Mouse (Mus musculus): ENCODE measurements around the gene Rnf181.

The Rnf181 gene

DNA sequence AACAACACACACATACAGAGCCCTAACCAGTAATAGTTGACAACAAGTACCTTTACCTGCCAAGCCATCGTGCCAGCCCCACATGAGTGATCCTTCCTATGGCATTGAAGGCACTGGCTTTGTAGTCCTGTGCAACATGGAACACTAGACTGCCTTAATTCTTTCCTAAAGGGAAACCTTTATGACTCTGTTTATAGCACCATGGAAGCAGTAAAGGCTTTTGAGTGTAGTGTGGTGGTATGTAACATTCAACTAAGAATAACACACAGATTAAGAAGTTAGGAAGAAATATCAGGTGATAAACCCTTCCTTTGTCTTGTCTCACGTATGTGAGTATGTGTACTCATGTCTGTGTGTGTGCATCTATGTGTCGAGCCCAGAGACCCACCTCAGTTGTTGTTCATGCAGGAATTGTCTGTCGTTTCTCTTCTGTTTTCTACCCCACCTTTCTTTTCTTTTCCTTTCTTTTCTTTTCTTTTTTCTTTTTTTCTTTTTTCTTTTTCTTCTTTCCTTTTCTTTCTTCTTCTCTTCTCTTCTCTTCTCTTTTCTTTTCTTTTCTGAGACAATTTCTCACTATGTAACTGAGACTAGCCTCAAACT, at the start of gene Rnf181:
Rnf181 (minus strand) TSS at position 113 of the 600 bp plus-strand sequence.
- DNase-seq (ENCODE audit: low read depth) = no peak

DNA sequence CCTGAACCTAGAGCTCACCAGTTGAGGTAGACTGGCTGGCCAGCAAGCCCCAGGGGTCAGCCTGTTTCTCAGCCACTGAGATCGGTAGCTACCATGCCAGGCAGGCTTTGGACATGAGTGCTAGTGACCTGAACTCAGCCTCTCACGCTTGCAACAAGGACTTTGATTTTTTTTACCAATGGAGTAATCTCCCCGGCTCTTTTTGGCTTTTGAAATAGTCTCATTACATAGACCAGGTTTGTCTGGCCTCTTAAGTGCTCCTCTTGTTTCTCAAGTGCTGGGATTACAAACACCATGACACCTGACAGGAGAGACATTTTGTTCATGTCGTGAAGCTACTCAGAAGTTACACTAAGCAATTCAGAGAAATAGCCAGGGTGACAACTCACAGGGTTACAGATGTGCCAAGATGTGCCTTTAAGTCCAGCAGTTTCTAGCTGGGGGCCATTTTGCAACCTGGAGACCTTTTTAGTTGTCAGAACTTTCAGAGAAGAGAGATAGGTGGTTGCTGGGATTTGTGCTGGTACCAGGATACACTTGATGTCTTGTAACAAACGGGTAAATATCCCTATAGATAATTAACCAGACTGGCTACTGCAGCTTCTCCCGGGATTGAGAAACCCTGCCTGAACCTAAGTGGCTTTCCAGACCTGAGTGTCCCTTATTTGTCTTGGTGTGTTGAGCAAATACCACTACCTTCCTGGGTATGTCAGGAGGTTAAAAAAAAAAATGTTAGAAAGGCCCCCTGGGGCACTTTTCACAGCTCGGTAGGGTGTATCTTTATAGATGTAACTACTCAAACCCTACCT, 49.4 kb upstream of the Rnf181 start:
- no peak for DNase-seq (ENCODE audit: low read depth)

DNA sequence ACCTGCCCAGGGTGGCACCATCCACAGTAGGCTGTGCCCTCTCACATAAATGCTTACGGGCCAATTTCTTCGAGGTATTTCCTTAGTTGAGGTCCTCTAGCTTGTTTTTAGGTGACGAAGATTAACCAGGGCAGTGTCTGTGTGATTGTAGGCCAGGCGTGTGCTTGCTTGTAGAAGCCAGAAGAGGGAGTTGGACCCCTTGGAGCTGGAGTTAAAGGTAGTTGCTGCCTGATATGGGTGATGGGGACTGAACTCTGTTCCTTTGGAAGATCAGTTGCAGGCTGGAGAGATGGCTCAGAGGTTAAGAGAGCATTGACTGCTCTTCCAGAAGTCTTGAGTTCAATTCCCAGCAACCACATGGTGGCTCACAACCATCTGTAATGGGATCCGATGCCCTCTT, 48.4 kb upstream of the Rnf181 start:
- DNase-seq (ENCODE audit: low read depth) = no peak

DNA sequence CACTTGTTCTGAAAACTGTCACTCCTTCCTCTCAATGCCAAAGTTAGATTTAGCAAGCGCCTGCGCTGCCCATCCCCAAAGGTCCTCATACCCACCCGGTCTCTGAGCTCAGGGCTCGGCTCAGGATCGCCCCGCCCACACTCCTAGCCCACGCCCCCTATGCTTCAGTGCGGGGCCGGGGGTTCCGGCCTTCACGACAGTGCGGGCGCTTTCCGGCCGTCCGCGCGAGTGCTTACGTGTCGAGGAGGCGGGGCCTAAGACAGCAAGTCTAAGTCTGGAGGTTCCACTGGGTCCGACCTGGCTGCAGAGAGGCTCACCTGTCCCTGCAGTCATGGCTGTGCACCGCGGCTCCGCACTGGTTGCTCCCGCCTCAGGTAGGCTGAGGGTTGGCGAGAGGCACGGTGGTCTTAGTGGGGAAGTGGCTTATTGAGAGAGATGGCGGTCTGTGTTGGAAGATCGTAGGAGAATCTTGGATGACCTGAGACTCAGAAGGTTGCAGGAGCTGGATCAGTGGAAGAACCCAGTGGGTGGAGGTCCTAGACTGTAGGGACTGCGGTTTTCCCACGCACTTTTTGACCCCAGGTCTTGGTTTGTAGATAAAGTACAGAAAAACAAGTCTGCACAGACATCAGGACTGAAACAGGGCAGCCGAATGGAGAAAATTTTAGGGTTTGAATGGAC, 47.5 kb upstream of the Rnf181 start, which contains the start of gene Ggcx:
Ggcx (plus strand) TSS at position 233 of the 681 bp plus-strand sequence.
- peak; percentile 96 for DNase-seq (ENCODE audit: low read depth)

DNA sequence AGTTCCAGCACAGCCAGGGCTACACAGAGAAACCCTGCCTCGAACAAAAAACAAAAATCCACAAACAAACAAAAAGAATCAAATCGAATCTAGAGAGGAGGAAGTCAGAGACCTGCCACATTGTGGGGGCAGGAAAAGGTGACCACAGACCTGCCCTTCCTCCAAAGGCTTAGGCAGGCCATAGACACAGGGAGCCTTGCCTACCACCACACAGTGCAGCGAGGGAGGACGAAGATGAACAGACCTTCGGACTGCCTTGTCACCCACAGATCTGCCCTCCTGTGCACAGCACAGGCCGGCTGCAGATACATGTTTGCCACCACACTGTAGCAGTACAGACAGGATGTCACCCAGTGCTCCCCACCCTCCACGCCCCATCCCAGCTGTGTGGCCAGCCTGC, 43.8 kb upstream of the Rnf181 start:
- peak; percentile 21 for DNase-seq (ENCODE audit: low read depth)

DNA sequence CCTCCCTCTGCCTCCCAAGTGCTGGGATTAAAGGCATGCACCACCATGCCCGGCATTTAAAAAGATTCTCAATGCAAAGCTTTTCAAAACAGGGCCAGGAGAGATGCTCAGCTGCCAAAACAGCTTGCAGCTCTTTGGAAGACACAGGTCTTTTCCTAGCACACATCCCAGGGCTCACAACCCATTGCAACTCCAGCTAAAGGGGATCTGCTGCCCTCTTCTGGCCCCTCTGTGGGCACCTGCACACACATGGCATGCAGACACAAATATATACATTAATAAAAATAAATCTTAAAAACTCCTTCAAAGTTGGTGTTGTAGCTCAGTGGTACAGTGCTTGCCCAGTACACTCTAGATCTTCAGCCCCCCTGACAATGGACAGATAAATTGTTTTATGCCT, 43.2 kb upstream of the Rnf181 start:
- no peak for DNase-seq (ENCODE audit: low read depth)

DNA sequence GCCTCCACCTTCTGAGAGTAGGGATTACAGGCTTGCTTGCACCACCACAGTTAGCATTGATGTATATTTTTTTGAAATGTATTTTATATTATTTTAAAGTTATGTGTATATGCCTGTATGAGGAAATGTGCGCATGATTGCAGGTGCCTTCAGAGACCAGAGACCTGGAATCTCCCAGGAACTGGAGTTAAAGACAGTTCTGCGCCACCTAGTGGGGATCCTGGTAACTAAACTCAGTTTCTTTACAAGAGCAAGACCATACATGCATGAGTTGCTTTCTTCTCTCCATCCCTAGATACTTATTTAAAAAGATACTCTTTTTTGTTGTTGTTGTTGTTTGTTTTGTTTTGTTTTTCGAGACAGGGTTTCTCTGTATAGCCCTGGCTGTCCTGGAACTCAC, 42.8 kb upstream of the Rnf181 start:
- DNase-seq (ENCODE audit: low read depth) = peak; percentile 84

DNA sequence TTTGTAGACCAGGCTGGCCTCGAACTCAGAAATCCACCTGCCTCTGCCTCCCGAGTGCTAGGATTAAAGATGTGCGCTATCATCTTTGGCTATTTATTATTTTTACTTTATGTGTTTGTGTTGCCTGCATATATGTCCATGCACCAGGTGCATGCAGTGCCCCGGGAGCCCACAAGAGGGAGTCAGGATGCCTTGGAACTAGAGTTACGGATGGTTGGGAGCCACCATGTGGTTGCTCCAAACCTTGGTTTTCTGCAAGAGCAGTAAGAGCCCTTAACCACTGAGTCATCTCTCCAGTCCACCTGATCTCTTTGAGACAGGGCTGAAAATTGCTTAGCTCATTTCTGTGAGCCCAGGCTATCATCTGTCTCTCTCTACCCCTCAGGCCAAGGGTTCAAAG, 40.4 kb upstream of the Rnf181 start:
- peak; percentile 95 for DNase-seq (ENCODE audit: low read depth)

DNA sequence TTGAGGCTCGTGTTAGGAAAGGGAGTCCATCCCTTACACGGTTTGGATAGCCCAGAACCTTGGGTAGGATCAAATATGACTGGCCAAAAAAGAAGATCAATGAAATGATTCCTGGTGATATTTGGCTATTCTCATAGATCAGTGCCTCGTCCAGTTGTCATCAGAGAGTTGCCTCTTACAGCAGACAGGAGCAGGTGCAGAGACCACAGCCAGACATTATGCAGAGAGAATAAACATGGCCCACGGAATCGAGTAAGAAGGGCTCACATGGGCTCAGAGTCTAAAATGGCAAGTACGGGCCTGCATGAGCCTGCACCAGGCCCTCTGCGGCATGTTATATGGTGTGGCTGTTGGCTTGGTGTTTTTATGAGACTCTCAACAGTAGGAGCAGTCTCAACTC, 38.6 kb upstream of the Rnf181 start:
- no peak for DNase-seq (ENCODE audit: low read depth)

DNA sequence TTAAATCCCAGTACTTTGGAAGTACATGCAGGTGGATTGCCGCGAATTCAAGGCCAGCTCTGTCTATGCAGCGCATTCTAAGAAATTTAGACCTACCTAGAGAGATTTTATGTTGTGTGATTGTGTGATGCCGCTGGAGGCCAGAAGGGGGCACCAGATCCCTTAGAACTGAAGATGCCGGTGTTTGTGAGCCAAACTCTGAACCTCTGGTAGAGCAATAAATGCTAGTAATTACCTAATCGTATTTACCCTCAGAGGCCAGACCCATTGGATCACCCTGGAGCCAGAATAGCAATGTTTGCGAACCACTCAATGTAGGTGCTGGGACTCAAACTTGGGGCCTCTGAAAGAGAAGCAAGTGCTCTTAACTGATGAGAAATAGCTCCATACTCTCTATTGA, 35.1 kb upstream of the Rnf181 start:
- DNase-seq (ENCODE audit: low read depth) = peak; percentile 86

DNA sequence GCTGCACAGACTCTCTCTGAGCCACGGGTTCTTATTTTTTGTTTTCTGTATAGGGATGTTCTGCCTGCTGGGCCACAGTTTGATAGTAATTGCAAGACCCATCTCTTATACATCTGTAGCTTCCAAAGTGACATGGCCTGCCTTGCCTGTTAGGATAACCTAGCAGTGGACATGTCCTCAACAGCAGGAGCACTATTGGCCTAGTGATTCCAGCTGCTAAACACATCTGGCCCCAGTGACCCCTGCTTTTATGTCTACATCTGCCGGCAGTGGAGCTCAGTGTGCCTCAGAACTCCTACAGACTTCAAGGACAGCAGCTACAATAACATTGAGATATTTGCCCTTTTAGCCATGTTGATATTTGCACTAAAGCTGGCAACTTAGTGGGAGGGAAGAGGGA, 33.2 kb upstream of the Rnf181 start:
- no peak for DNase-seq (ENCODE audit: low read depth)

DNA sequence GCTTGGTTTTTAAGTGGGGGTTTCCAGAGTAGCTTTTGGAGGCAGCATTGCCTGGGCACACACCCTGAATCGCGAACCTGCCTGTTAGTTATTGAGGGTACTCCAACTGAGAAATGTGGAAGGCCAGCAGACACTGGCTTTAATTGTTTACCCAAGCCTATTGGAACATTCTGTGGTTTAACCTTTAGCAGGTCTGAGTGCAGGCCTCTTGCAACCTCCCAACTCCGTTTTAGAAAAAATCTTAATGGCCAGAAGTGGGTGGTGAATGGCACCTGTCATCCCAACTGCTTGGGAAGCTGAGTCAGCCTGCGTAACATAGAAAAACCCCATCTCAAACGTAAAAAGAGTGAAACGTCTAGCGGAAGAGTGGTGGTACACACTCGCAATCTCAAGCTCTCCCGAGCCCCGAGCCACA, 30.1 kb upstream of the Rnf181 start:
- no peak for DNase-seq (ENCODE audit: low read depth)

DNA sequence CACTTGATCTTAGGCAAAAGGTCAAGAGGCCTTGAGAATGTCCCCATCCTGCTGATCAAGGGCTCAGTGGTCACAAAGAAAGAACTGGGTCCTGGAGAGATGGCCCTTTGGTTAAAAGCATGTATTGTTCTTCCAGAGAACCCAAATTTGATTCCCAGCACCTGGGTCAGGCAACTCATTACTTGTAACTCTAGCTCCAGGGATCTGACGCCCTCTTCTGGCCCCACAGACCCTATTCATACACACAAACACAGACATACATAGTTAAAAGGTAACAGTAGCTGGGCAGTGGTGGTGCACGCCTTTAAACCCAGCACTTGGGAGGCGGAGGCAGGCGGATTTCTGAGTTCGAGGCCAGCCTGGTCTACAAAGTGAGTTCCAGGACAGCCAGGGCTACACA, 25.6 kb upstream of the Rnf181 start:
- DNase-seq (ENCODE audit: low read depth) = no peak

DNA sequence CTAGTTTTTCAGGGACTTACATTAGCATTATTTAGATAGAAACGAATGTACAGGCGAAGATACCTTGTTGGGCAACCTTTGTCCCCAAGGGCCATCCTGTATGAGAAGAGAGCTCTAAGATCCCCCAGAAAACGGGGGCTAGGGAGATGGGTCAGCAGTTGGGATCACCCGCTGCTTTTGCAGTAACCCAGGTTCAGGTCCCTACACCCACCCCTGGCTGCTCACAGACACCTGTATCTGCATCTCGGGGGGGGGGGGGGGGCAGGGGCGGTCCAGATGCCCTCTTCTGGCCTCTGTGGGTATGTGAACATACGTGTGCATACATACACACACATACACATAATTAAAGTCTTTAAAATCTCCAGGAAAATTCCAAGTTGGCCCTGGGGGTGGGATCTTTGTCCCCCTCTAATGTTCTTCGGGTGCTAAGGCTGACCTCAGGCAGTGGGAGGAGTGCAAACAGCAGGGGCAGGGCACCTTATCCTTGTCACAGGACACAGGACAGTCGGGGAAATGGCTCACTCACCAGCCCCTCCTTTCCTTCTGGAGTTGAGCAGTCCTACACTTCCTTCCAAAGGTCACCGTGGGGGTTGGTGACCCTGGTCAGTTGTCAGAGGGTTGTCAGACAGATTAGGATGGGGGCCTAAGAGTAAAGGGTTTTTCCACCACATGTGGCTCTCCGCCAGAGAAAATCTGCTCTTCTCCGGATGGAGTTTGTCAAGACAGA, 24.2 kb upstream of the Rnf181 start:
- DNase-seq (ENCODE audit: low read depth) = peak; percentile 58

DNA sequence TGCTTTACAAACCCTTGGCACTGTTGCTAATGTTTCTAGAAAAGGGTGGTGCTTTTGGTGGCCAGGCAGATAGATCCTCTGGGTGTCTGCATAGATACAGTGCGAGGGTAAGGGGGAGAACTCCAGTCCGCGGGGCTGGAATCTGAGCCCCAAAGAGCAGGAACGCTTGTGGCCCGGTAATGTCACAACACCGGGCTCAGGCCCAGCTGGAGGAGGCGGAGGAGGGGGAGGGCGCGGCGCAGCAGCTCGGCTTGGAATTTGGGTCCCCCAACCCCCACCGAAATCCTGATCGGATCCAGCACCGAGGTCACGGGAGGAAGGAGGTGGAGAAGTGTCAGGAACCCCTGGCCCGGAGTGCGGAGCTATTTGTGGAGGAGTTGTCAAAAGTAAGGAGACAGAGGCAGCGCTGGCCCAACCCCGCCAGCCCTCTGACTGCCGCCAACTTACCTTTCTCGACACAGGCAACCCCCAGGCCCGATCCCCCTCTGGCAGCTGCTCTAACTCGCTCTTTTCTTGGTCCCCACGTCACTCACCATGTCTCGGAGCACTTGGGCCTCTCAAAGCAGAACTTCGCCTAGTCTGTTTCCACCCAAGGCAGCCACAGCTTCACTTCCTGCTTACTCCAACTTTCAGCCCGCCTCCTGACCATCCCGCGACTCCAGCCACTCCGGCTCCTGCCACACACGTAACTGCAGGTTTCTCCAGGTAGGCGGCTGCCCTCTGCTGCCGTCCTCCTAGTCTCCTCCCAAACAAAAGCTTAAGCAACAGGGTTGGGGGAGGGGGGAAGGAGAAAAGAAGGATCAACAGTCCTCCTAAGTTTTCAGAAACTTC, 23.4 kb upstream of the Rnf181 start, which contains the start of gene Vamp8:
Vamp8 (minus strand) TSS at position 763 of the 831 bp plus-strand sequence.
- peak; percentile 75 for DNase-seq (ENCODE audit: low read depth)

DNA sequence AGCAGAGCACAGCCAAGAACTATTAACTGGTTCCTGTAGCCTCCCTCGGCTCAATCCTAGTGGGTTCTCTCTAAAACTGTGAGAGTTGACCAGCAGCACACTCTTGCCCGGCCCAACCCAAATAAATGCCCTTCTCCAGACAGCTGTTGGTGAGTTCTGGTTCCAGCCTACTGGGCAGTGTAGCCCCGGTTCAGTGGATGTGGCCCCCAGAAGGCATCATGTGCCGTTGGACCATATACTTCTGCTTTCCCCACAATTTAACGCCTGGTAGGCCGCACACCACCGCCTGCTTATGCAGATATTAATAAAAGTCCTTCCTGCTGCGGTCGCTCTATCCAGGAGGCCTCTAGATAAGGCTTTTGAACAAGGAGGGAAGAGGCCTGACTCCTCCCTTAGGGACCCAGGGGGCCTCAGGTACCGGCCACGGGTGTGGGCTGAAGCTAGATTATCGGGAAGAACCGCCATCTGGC, 22.8 kb upstream of the Rnf181 start:
- no peak for DNase-seq (ENCODE audit: low read depth)

DNA sequence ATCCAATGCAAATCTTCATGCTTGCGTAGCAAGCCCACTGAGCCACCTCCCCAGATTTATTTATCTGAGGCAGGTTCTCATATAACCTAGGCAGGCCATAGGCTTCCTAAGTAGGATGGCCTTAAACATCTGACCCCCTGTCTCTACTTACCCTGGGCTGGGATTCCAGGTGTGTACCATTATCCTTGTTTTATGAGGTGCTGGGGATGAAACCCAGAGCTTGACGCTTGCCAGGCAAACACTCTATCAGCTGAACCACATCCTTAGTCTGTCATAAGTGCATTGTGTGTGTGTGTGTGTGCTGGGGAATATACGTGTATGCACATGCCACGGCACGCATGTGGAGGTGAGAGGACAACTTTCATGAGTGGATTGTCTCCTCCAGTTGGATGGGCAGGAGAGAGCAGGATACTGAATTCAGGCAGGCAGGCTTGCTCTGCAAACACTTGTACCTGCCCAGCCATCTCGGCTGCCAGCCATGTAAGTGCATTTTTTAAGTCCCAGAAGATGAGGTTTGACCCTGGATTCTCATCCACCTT, 22.1 kb upstream of the Rnf181 start:
- no peak for DNase-seq (ENCODE audit: low read depth)

DNA sequence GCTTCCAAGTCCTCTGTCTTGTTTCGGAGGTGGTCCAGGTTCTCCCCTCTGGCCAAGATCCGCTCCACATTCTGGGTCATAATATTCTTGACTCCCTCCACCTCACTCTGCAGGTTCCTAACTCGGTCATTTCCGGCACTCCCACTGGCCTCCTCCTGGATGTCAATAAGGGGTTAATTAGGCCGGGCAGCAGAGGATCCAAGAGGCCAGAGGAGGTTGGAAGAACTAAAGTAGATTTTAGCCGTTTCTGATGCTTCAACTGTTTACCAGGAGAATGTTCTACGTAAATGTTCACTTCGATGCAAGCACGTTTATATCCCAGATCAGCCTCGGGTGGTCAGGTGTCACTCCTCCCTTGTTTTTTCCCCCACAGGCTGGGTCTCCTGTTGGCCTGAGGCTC, 21.5 kb upstream of the Rnf181 start:
- no peak for DNase-seq (ENCODE audit: low read depth)

DNA sequence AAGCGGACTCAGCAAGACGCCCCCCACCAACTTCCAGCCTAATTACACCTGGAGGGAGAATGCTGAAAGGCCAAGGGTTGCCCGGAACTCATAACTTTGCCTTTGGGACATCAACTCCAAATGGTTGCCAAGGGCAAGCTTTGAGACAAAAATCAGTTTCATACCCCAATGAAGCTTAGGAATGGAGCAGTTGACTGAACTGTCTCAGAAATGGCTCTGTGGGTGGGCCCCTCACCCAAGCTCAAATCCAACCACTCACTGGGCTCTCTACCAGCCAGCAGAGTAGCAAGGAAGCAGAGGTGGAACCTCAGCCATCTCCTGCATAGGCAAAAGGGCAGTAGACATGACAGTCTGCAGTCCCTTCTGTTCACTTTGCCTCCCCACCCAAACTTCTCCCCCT, 21.1 kb upstream of the Rnf181 start:
- no peak for DNase-seq (ENCODE audit: low read depth)

DNA sequence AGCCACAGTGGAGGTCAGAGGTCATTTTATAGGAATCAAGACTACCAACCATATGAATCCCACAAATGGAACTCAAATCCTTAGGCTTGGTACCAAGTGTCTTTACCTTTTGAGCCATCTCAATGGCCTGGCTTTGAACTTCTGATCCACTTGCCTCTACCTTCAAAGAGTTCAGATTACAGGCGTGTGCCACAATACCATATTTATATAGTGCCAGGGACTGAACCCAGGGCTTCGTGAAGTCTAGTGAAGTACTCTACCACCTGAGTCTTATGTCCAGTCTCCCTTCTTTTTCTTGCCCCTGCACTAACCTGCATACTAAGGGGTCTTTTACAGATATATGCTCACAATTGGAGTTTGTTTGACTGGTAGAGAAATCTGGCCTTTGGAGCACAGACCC, 19.8 kb upstream of the Rnf181 start:
- DNase-seq (ENCODE audit: low read depth) = no peak

DNA sequence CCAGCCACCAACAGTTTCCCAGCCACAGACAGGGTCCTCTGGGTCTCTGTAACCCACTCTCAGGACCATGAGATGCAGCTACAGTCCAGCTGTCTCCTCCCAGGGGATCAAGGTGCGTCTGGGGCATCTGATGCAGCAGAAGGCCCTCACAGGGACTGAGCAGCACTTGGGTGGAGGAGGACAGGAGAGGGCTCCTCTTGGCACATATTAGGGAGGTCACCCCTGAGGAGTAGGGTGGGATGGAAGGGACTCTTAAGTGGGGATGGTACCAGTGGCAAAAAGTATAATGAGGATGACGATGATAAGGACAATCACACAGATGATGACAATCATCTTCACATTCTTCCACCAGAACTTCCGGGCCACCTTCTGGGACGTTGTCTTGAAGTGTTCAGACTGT, 18.5 kb upstream of the Rnf181 start:
- DNase-seq (ENCODE audit: low read depth) = no peak

Measured in naive thymus-derived CD4-positive, alpha-beta T cell, adult 2 months (primary cell).